Mouse (Mus musculus): ENCODE results near the gene Aldh1a3. TPM values are rescaled to one million over a fixed set of nuclear protein-coding genes. Genes with fewer than 3 reads are reported as not detected.

The Aldh1a3 gene
- polyA plus RNA-seq, 1 experiment, result 11.1 TPM

- TF ChIP-seq CTCF (IDR thresholded peaks at IDR 0.05; ENCODE audit: extremely low read depth, insufficient read length, insufficient replicate concordance, low read depth, low read length) (no peak), POLR2A (IDR thresholded peaks at IDR 0.05; ENCODE audit: low read depth, low read length) (no peak)
- no peaks in the 10 kb centered on the region; the same call in 1 of the 2 replicates for H3K4me1 ChIP-seq (ENCODE audit: control insufficient read depth, insufficient read depth, insufficient read length, low read length)
- H3K27ac ChIP-seq (ENCODE audit: insufficient read depth, low read depth, low read length), result no peak overlapping the region
- H3K27me3 ChIP-seq (ENCODE audit: control insufficient read depth, insufficient read depth, low read length), result no peaks in the 10 kb centered on the region
- 70% methylated on average over 10 of the region's 10 CpGs for WGBS
- H3K36me3 ChIP-seq (ENCODE audit: control insufficient read depth, insufficient read depth, low read length), result no peaks in the 10 kb centered on the region
- no peak overlapping the region for H3K4me3 ChIP-seq (ENCODE audit: low read depth, low read length)
Observed at GRCm38 (mm10) chr7:66404141-66404540, 23.2 kb downstream of the Aldh1a3 start.

- no peak overlapping the region for H3K27ac ChIP-seq (ENCODE audit: insufficient read depth, low read depth, low read length)
- no peak overlapping the region for H3K4me3 ChIP-seq (ENCODE audit: low read depth, low read length)
- 84% methylated on average over 5 of the region's 5 CpGs for WGBS
- no peak for TF ChIP-seq CTCF (IDR thresholded peaks at IDR 0.05; ENCODE audit: extremely low read depth, insufficient read length, insufficient replicate concordance, low read depth, low read length)
- TF ChIP-seq POLR2A (IDR thresholded peaks at IDR 0.05; ENCODE audit: low read depth, low read length), result no peak
- H3K36me3 ChIP-seq (ENCODE audit: control insufficient read depth, insufficient read depth, low read length), result no peaks in the 10 kb centered on the region
- no peaks in the 10 kb centered on the region for H3K27me3 ChIP-seq (ENCODE audit: control insufficient read depth, insufficient read depth, low read length)
- H3K4me1 ChIP-seq (ENCODE audit: control insufficient read depth, insufficient read depth, insufficient read length, low read length), result no peaks in the 10 kb centered on the region; the same call in 1 of the 2 replicates
Observed at GRCm38 (mm10) chr7:66402876-66403275, 24.4 kb downstream of the Aldh1a3 start.

DNA sequence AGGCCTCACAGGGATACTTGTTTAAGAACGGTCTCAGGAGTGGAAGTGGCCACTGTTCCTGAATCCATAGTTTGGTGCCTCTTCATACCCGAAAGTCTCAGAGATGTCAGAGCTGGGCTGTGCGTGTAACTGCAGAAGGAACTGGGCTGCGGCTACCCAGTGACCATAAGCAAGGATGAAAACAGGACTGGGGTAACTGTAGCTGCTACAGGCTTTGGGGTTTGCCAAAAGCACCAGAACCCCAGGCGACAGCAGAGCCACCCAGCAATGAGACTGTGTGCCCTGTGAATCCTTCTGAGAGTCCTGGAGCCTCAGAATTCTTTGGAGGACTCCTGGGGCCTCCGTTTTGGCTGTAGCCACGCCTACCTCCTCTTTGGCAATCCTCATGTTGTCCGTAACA lies 25.7 kb downstream of the Aldh1a3 start:
- H3K4me1 ChIP-seq (ENCODE audit: control insufficient read depth, insufficient read depth, insufficient read length, low read length), result no peaks in the 10 kb centered on the region
- no peaks in the 10 kb centered on the region for H3K27me3 ChIP-seq (ENCODE audit: control insufficient read depth, insufficient read depth, low read length)
- TF ChIP-seq POLR2A (IDR thresholded peaks at IDR 0.05; ENCODE audit: low read depth, low read length) (no peak), CTCF (IDR thresholded peaks at IDR 0.05; ENCODE audit: extremely low read depth, insufficient read length, insufficient replicate concordance, low read depth, low read length) (no peak)
- WGBS, result 74% methylated on average over 8 of the region's 8 CpGs
- H3K4me3 ChIP-seq (ENCODE audit: low read depth, low read length), result no peak overlapping the region
- H3K27ac ChIP-seq (ENCODE audit: insufficient read depth, low read depth, low read length), result no peak overlapping the region
- H3K36me3 ChIP-seq (ENCODE audit: control insufficient read depth, insufficient read depth, low read length), result no peaks in the 10 kb centered on the region

DNA sequence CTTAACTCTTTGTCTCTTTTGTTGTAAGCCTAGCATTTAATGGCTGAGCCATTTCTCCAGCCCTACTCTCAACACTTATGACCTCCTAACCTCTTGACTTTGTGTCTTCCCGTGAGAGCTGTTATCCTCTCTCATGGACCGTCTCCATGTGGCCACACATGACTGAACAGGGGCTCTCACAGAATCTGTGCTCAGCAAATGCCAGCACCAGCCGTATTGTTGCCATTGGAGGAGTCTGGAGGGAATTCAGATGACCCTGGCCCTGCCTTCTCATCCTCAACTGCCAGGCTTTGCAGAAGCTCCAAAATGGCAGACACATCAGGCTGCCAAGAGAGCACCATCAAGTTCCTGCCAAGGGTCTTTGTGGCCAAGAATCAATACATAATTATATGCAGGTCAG lies 30.0 kb downstream of the Aldh1a3 start:
- H3K27ac ChIP-seq (ENCODE audit: insufficient read depth, low read depth, low read length), result no peak overlapping the region
- H3K4me3 ChIP-seq (ENCODE audit: low read depth, low read length), result no peak overlapping the region
- WGBS, result 93% methylated on average over 3 of the region's 3 CpGs
- TF ChIP-seq CTCF (IDR thresholded peaks at IDR 0.05; ENCODE audit: extremely low read depth, insufficient read length, insufficient replicate concordance, low read depth, low read length), result no peak
- TF ChIP-seq POLR2A (IDR thresholded peaks at IDR 0.05; ENCODE audit: low read depth, low read length), result no peak
- H3K27me3 ChIP-seq (ENCODE audit: control insufficient read depth, insufficient read depth, low read length), result no peaks in the 10 kb centered on the region
- H3K4me1 ChIP-seq (ENCODE audit: control insufficient read depth, insufficient read depth, insufficient read length, low read length), result no peaks in the 10 kb centered on the region
- no peaks in the 10 kb centered on the region for H3K36me3 ChIP-seq (ENCODE audit: control insufficient read depth, insufficient read depth, low read length)

DNA sequence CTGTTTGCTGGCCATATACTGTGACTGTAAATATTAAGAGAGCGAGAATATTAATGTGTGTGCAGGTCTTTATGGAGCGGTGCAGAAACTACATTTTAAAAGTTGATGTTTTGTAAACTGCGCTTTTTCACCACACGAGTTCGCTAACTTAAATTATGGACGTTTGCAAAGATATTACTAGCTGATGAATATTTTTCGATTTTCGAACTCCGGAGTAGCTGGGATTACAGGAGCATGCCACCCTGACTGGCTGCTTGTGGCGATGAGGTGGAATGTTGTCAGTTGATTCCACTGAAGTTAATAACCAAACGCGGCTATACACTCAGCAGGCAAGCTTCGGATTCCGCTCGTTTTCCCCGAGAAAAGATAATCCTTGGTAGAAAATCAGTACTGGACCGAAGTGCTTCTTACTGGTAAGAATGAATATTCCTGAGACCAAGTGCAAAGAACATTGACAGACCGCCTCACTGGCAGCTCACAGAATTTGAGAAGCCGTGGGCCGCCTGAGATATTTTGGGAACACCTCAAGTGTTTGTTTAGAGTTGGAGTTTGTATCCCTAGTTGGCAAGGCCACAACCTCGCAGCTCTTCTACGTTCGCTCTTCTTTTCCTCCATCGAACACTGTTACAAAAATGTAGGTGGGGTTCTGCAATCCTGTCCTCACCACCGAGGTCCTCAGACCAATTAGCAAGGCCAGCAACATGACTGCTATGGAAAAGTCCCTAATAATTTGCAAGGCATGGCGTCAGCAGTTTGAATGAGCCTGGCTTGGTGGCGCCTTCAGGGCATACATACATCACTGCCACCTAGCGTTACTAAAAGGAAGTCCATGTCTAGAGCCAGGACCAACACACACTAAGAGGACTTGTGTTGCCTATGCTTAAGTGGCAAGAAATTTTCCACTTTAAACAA lies 38.4 kb downstream of the Aldh1a3 start:
- 2% methylated on average over 28 of the region's 28 CpGs for WGBS
- no peaks in the 10 kb centered on the region for H3K27me3 ChIP-seq (ENCODE audit: control insufficient read depth, insufficient read depth, low read length)
- peaks cover 7% of the 10 kb centered on the region for H3K4me1 ChIP-seq (ENCODE audit: control insufficient read depth, insufficient read depth, insufficient read length, low read length)
- no peaks in the 10 kb centered on the region for H3K36me3 ChIP-seq (ENCODE audit: control insufficient read depth, insufficient read depth, low read length)
- TF ChIP-seq POLR2A (IDR thresholded peaks at IDR 0.05; ENCODE audit: low read depth, low read length), result no peak; the same call in 1 of the 2 replicates
- peak; percentile 81; the same call in 1 of the 2 replicates for TF ChIP-seq CTCF (IDR thresholded peaks at IDR 0.05; ENCODE audit: extremely low read depth, insufficient read length, insufficient replicate concordance, low read depth, low read length)
- H3K27ac ChIP-seq (ENCODE audit: insufficient read depth, low read depth, low read length), result peak overlapping the region; percentile 90
- peak overlapping the region; percentile 79 for H3K4me3 ChIP-seq (ENCODE audit: low read depth, low read length)

DNA sequence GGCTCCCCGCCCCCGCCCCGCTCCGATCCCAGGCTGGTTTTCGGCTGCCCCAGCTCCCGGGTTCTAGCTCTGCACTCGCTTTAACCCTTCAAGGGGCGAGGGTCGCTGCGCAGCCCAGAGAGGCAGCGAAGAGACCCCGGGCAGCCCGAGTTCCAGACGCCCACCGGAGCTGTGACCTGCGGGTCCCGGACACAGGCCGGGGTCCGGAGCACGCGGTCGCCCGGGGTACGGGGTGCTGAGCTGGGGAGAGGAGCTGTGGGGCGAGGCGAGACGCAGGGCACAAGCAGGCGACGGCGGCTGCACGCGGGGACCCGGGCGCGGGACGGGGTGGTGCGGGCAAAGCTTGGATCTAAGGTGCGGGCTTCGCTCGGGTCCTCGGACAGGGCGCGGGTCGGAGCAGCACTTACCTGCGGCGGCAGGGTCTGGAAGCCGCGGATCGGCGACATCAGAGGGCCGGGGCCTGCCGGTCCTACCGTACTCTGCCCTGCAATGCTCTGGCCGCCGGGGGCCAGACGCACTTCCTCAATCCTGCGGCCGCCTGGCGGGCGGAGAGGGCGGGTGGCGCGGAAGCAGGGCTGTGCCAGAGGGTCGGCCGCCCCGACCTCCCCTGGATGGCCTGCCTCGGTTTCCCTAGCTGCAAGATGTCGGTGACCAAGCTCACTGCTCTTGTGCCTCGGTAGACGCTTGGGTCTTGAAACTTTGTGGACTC lies 39.4 kb downstream of the Aldh1a3 start, which contains the start of gene Lrrk1:
Gene Lrrk1, minus strand, starts transcription at position 538 of the 709 bp plus-strand sequence.
- H3K4me3 ChIP-seq (ENCODE audit: low read depth, low read length), result peak within 1 kb of the TSS; percentile 79
- under 1% methylated on average over 70 of the region's 70 CpGs for WGBS
- H3K36me3 ChIP-seq (ENCODE audit: control insufficient read depth, insufficient read depth, low read length), result no peaks in the 10 kb centered on the region
- peak; percentile 41; the same call in 1 of the 2 replicates for TF ChIP-seq CTCF (IDR thresholded peaks at IDR 0.05; ENCODE audit: extremely low read depth, insufficient read length, insufficient replicate concordance, low read depth, low read length)
- peak; percentile 86 for TF ChIP-seq POLR2A (IDR thresholded peaks at IDR 0.05; ENCODE audit: low read depth, low read length)
- no peaks in the 10 kb centered on the region for H3K27me3 ChIP-seq (ENCODE audit: control insufficient read depth, insufficient read depth, low read length)
- peak within 1 kb of the TSS; percentile 90 for H3K27ac ChIP-seq (ENCODE audit: insufficient read depth, low read depth, low read length)
- H3K4me1 ChIP-seq (ENCODE audit: control insufficient read depth, insufficient read depth, insufficient read length, low read length), result peaks cover 12% of the 10 kb centered on the region

GRCm38 (mm10) chr7:66387419-66387812 lies 39.9 kb downstream of the Aldh1a3 start:
- TF ChIP-seq CTCF (IDR thresholded peaks at IDR 0.05; ENCODE audit: extremely low read depth, insufficient read length, insufficient replicate concordance, low read depth, low read length) (no peak), POLR2A (IDR thresholded peaks at IDR 0.05; ENCODE audit: low read depth, low read length) (no peak)
- Histone ChIP-seq H3K4me3 (ENCODE audit: low read depth, low read length) (peak overlapping the region; percentile 79), H3K27me3 (ENCODE audit: control insufficient read depth, insufficient read depth, low read length) (no peaks in the 10 kb centered on the region), H3K27ac (ENCODE audit: insufficient read depth, low read depth, low read length) (peak overlapping the region; percentile 28), H3K4me1 (ENCODE audit: control insufficient read depth, insufficient read depth, insufficient read length, low read length) (peaks cover 12% of the 10 kb centered on the region), H3K36me3 (ENCODE audit: control insufficient read depth, insufficient read depth, low read length) (no peaks in the 10 kb centered on the region)
- 1% methylated on average over 13 of the region's 13 CpGs for WGBS

Data from small intestine, adult 2 months (tissue).